Mouse (Mus musculus) A20 (cell line): ENCODE results near the gene Gm12830.
A peak's percentile ranks its signal among the peaks of the same experiment; 100 is the strongest.

Experiments
- DNase-seq: peaks from one replicate; pipeline ENCODE4 v3.0.0-alpha.2; 2011; ENCODE audit warnings: low read depth, low spot score

The Gm12830 gene

DNA sequence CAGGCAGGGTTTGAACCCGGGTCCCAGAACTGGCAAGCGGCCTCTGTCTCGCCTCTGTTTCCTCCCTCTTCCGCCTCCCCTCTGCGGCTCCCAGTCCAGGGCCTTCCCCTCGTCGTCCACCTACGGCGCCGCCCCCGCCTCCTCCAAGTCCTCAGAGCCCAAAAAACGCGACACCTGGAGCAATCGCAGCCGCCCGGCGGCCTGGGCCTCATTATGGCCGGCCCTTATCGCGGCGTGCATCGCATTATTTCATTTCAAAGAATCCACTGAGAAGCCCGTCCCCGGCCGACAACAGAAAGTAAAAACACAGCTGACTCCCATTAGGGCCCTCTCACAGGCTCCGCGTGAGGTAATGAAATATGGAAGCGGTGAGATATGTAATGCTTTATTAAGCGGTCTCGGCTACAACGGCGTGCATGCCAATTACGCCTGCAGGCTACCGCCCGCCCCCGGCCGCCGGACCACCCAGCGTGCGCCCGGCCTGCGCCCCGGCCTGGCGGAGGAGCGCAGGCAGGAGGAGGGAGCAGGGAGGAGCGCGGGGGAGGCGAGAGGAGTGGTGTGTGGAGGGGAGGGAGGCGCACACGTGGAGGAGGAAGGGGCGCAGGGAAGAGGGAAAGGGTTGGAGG, at the start of gene Gm12830:
TSS of gene Gm12830 (plus strand) at position 156 of the 626 bp plus-strand sequence.
- DNase-seq = no peak

DNA sequence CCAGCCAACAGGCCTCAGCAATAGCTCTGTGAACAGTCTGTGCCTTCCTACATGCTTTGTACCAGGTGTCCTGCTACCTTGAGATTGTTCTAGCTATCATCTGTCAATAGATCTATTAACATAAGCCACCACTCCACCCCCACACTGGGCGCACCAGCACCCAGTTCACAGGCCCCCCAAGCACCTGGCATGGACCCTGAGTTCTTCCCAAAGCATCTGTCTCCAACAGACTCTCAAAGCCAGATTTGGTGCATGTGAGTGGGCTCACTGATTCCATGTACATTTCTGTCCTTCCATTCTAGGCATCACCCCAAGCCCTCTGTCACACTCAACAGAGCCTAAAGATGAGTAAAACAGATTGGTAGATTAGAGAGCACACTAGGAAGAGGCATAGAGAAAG, 48.2 kb upstream of the Gm12830 start:
- DNase-seq = no peak

DNA sequence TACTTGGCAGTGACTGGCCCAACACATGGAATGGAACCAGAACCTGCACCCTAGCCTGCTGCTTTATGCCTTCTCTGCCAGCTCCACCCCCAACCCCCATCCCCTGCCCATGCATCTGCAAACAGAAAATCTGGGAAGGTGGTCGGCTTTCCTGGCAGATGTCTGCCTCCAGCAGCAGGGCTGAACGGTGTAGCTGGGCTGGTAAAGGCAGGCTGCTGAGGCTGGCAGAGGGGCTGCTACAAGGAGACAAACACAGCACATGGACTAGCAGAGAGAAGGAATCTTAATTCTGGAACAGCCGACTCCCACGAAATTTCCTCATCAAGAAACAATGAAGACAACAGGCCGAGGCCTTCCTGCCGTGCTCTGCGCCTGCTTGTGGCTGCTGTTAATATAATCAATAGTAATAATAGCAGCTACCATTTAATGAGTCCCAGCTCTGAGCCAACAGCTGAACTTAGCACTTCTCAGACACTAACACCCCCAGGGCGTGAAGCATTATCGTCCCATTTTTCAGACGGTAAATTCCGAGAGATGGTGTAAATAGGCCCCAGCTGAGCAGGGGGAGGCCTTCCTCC, 43.8 kb upstream of the Gm12830 start:
- DNase-seq = no peak

DNA sequence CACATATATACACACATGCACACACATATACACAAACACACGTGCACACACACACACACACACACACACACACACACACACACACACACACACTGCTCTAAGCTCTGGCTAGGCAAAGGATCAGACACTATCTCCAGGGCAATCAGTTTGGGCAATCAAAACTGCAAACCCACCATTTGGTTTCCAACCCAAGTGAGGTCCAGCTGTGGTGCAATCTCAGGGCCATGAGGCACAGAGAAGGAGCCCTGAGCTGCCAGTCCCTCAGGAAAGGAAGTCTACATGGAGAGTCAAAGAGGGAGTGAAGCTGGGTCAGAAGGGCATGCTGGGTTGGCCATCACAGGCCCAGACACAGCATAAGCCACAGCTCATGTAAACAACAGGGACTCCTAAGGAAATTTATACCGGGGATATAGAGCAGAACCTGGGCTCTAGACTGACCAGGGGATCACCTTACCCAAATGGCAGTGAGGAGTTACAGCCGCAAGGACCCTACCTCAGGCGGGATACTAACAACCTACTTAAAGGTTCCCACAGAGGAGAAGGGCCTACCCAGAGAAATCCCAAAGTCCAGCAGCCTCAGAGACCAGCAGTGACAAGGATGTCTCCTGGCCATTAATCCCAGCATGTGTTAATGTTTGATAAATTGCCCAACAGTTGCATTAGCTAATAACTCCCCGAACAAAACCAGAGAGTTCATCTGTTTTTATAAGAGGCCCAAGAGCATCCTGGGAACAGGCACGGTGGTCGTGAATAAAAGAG, 42.6 kb upstream of the Gm12830 start:
- no peak for DNase-seq

DNA sequence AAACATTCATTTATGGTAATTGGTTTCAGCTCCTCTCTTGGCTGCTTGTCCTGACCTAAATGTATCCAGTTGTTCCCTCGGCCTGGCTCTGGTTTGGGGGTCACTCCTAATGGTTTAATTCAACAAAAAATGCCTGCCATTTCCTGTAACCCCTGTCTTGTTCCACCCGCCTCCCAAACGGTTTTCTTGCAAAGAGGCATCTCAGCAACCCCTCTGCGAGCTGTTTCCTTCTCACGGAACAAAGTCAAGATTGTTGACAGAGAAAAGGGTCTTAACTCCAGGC, 42.1 kb upstream of the Gm12830 start:
- no peak for DNase-seq

DNA sequence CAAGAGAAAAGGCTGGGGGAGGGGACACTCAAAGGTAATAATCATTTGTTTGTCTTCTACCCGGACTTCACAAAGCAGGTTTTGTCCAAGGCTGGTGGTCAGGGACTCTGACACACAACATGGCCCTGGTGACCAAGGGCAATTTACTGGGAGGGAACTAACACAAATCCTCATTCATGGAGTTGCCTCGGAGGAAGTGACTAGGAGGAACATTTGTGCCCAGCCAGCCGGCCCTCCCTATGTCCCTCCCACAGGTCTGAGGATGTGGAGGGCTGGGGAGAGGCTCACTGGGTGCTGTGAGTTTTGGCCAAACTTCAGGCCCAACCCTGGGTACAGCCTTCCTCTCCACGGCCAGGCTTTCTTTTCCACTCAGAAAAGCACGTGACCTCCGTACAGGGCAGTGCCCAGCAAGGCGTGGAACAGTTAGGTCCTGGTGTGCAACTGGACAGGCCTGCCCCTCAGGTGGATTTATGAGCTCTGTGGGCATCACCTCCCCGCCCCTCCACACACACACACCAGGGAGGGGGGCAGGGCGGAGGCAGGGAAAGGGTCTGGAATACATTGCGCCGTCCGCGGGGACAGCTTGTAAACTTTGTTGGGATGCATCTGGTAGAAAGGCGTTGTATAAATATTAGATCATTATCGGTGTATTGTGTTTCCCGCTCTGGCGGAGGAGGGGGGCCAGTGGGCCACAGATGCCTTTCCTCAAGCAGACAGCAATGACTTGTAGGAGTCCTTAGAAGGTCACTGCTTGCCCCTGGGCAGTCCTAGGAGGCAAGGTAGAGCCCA, 41.6 kb upstream of the Gm12830 start:
- no peak for DNase-seq

DNA sequence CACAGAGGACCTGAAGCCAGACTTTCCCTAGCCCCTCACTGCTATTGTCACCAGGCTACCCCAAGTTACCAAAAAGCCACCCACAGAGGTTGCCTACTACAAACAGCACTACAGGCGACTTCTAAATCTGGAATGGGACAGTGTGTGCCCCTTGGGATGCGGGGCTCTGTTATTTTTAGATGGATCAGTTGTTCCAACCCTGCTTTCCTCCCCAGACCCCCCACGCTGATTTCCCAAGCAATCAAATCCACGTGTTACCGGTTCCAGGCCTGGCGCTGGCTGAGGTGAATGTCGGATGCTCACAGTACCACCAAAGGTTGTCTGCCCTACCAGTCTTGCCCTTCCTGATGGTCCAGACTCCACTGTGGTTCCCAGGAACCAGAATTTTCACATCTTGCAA, 38.7 kb upstream of the Gm12830 start:
- no peak for DNase-seq

DNA sequence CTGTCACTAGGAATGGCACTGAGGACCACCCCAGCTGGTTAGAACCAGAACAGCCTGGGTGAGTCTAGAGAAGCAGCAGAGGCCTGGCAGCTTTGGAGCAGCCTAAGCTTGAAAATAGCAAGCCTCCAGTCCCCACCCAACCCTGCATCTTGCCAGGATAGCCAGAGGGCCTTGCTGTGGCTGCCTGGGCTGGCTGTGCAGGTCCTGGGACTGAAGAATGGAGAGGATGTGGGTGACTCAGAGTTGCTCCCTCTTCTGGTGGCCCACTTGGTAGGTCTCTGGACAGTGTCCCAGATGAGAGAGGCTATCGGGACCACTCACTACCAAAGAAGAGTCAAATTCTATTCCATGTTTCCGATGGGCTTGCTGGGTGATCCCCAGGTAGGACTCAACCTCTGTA, 36.8 kb upstream of the Gm12830 start:
- DNase-seq = no peak

DNA sequence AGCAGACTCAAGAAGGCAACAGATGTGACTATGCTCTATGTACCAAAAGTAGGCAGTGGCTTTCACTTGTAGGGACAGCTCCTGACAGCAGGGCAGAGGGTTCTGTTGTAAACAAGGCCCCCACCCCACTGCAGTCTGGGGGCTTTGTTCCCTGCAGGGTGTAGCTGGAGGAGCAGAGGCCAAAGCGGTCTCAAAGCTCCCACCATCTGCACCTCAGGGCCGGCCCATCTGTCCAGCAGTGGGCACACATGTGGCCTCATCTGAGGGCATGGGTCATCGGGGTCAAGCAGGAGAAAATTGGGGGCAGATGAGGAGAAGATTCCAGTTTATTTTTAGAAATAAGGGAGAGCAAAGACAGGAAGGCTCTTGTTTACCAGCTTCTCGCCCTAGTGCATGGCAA, 32.7 kb upstream of the Gm12830 start:
- no peak for DNase-seq

DNA sequence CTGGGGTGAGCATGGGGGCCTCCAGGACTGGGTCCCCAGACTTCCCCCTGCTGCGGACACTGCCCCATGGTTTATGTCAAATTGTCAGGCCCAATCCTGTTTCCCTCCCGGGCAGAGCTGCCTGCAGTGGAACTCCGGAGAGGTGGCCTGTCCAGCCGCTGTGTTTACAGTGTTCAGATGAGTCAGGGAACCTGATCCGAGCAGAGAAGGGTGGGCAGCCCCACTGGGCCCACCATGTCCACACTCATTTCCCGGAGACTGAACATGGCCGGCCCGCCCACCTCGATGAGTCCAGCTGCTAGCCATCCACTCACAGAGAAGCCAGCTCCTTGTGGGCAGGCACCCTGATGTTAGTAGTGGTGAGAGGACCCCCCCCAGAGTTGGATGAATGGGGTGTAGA, 29.9 kb upstream of the Gm12830 start:
- no peak for DNase-seq

DNA sequence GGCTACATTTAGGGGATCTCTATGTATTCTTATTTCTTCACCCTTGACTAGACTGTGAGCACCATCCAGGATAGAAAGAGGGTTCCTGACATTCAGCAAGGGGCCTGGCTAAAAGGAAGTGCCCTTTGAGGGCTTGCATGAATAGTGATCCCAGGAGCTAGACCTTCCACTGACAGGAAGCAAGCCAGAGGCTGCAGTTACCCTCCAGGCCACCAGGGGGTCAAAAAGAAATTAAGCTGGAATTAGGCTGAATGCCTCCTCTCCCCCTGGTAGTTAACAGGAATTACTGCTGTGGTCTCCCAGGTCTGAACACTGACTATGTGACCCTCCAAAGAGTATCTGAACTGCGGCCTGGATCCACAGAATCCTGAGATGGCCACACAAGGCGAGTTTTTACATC, 27.7 kb upstream of the Gm12830 start:
- DNase-seq = peak; percentile 6

DNA sequence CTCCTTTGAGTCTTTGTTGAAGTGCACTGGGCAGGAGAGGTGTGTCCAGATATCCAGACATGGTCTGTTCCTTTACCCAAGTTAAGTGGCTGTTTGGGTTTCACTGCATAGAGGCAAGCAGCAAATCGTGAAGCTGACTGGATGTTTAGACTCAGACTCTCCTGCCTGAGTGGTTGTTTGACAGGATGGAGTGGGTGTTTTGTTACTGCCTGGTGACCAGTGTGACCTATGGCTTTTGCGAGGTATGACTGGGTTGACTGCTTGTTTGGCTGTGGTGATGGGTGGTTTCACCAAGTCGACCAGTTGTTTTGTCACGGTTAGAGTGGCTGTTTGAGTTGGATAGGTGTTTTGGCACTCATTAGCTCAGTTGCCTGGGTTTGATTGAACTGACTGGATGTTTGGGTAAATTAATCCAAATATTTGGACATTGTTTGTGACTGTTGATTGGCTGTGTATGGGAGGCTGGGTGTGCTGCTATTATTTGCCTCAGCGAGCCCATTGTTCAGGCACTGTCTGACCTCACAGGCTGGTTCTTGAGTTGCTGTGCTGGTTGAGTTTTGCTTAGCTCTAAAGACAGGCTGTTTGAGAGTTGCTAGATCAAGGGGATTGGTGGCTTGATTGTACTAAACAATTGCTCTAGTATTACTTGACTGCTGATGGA, 24.1 kb upstream of the Gm12830 start:
- no peak for DNase-seq

DNA sequence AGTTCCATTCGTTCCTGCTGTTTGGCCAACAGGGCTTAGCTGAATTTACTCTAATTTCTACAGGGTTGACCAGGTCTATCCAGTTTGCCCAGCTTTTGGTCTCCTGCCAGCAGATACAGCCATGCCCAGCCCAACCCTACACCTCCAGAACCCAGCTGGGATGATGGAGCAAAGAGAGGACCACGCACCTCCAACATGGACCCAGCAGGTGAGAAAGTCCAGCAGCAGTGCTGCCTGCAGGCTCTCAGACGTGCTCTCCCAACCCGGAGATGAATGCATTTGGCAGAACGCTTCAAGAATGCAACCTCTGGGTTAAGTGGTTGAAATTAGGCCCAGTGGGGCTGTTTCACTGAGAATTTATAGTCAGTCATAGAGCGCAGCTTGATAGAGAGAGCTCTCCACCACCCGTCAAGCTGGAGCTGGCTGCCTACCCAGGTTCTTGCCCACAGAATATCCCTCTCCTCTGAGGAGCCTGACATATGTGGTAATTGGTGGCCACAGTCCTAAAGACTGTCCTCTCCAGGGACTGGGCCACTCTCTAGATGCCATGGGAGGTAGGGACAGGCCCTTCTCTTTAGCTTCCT, 23.4 kb upstream of the Gm12830 start:
- DNase-seq = no peak

DNA sequence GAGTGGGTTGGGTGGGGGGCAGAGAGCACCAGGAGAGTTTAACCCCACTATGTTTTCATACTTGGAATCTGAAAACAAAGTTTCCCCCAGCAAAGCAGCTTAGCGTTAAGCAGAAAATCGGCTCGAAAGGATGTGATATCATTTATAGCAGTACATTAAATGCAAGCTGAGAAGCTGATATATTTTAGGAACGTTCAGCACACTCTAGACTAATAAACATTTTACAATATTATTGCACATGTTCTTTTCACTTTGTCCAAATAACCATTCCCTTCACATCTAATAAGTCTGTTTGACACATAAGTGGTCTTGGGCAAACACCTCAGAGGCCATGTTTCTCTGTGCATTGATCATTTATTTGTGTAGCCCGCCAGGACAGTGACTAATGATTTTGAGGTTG, 17.4 kb upstream of the Gm12830 start:
- no peak for DNase-seq

DNA sequence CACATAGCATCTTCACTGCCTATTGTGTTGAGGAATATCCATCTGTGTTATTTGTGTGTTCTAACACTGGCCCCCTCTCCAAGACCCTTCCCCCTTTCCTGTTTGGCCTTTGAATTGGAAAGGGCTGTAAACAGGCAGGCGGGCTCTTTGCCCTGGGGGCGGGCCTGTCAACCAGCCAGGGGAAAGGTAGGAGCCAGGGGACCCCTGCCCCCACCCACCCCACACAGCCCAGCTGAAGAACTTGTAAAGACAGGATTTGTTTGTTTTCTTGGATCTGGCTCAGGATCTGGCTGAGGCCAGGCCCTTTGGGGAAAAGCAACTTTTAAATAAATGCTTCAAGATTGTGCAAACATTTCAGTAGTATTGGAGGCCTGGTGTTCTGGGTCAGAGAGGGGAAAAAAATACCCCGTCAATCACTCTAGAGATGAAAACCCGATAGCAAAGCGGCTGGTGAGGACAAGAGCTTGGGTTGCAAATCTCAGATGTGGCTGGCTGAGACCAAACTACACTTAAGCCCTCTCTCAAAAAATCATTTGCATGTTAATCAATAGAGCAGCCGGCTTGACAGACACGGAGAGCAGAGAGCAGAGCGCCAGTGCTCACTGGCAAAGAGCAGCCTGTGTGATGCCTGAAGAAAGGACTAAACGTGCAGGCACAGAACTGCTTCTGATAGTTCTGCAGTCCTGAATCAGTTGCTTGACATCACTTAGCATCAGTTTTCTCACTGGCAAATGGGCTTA, 2.4 kb upstream of the Gm12830 start:
- DNase-seq = no peak

DNA sequence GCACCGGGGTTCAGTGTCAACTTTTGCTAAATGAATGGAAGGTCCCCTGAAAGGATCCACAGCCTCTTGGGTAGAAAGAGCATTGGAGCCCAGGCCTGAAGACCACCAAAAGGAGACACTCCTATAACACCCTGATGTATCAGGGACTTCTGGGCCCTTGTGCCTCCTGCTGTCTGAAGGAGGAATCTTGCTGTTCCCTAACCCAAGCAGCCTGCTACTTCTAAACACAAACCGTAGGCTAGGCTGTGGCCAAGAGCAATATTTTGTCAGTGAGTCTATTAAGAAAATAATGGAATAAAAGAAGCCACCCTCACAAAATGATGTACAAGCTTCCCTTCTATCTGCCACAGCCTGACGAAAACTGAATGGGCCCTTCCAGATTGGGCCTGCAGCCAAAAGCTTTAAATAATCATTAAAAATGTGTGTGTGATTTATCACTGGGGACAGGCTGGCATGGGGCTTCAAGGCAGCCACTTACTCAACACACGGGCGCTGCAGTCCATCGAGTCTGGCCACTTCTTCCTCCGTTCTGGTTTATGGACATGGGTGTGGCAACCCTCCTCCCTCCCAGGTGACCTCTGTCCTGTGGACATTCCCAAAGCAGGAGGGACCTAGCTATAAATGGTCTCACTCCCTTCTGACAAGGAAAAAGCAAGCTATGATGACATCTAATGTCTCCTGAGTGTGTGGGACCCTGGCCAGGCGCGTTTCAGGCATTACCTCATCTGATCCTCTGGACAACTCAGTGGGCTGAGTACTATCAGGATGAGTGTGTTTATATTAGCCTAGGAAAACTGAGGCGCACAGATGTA, 13.5 kb downstream of the Gm12830 start:
- DNase-seq = no peak

DNA sequence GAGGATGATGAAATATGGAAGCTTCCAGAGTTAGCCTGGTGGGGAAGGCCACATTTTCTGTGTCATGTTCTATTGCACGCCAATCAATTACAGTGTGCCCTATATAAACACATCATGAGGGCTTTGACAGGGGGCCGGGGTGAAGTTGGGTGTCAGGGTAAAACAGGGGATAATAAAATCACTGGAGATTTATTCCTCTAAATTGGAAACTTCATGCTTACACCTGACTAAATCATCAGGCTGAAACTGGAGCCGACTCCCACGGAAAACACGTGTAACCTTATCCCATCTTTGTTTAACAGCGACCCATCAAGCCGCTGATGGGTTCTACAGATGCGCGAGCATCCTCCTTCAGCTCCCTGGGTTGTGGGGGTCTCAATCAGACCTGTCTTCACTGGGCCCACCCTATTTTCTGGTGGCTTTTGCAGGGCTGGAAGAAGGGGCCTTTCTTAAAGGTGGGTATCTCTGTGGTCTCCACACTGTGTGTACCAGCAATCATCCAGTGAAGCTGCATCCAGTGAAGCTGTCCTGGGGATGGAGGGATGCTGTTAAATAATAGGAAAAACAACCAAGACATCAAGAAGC, 19.9 kb downstream of the Gm12830 start:
- no peak for DNase-seq

DNA sequence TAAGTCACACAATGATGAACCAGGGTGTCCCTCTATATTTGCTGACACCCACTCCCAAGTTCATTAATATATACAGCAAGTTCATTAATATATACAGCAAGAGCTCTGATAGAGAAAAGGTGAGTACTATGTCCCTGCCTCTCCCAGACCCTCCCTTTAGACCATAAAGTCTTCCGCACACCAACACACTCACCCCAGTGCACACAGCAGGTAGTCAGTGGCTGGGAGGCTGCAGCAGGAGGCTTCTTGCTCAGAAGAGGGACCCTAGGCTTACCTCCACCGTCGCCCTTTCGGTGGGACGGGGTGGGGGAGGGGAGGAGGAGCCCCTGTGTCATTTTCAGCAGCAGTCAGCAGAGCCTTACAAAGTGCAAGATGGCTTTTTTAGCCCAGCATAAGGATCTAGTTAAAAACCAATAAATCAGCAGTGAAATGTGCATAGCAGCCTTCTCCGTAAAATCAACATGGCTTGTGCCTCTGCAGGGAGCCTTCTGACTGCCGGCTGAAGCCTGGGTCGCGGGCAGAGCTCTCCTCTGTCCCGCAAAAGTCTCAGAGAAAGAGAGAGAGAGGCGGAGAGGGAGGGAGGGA, 20.9 kb downstream of the Gm12830 start:
- no peak for DNase-seq

DNA sequence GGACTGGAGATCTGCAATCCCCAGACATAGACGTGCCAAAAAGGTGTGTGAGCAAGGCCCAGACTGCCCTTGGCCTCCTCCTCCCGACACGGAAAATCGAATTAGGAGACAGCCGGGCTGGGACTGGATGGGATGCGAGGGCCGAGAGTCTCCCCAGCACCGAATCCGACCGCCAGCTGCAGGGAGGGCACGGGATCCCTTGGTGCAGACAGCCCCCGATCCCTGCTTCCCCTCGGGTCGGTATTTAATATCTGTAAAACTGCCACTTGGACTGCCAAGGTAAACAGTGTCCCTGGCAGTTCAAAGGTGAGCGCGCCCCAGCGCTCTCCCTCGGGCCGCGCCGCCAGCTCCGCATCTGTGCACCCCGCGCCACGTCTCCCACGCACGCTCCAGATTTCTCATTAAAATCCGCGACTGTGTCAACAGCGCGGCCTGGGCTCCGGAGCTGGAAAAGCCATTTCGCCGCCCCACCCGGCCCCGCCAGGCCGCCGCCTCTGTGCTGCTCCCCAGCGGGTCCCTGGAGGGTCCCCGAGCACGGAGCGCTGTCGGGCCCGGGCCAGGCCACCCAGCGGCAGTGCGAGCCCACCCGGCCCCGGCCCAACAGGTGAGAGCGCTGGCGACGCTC, 21.7 kb downstream of the Gm12830 start:
- no peak for DNase-seq
